In genomic region chr7:118846329-118846728, GRCm38 (mm10) we compare ENCODE assay signal across 11 mouse cellular contexts.
"Had no signal": no experiment of that assay in that cellular context is flagged by ENCODE, and none has a peak within 500 bp of the region (broad histone marks: within the 10 kb centered on the region; RNA-seq: fewer than 3 reads in every experiment).

No protein-coding gene starts in this region.

- H3K9me3 ChIP-seq: kidney, embryonic 15.5 days; limb, embryonic 13.5 days; liver, embryonic 12.5 days; megakaryocyte, embryonic 14.5 days; midbrain, embryonic 12.5 days had no signal

- H3K4me1 ChIP-seq: midbrain, embryonic 12.5 days had no signal

- H3K4me2 ChIP-seq: kidney, embryonic 15.5 days; limb, embryonic 13.5 days; liver, embryonic 12.5 days; midbrain, embryonic 12.5 days had no signal

- DNase-seq: kidney, adult 2 months; kidney, postnatal 14 days; left cerebral cortex, postnatal 4 days; right cerebral cortex, postnatal 14 days; thymus, postnatal 36 days had no signal

- H3K4me3 ChIP-seq: kidney, embryonic 15.5 days; limb, embryonic 13.5 days; liver, embryonic 12.5 days; megakaryocyte, embryonic 14.5 days; midbrain, embryonic 12.5 days had no signal

- H3K27ac ChIP-seq: kidney, embryonic 15.5 days; limb, embryonic 13.5 days; liver, embryonic 12.5 days; macrophage; midbrain, embryonic 12.5 days had no signal

- H3K27me3 ChIP-seq: kidney, embryonic 15.5 days; limb, embryonic 13.5 days; liver, embryonic 12.5 days; megakaryocyte, embryonic 14.5 days; midbrain, embryonic 12.5 days had no signal

- H3K9ac ChIP-seq: kidney, embryonic 15.5 days; limb, embryonic 13.5 days; liver, embryonic 12.5 days; midbrain, embryonic 12.5 days had no signal

- ATAC-seq: liver, embryonic 12.5 days had no signal
